Mouse (Mus musculus): ENCODE measurements at regions not wholly inside any gene's neighbourhood (a gene's known extent, or its start where the extent isn't known, plus 50 kb on each side); places are given as distances from the start of the nearest gene placed in this dataset.

GRCm38 (mm10) chr2:149467801-149468200 is 62.9 kb downstream of the Cst10 start:
- DNase-seq (ENCODE audit: low spot score), result no peak

DNA sequence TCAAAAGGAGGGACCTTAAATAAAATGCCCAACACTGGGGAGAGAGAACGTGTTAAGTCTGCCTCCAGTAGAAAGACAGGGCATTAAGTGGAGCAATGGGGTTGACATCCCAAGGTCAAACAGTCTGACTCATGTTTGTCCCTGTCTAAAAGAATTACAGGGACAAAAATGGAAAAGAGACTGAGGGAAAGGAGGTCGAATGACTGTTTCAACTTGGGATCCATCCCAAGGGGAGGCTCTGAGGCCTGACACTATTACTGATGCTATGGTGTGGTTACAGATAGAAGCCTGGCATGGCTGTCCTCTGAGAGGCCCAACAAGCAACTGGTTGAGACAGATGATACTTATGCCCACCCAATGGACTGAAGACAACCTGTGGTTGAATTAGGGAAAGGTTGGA is 67.6 kb downstream of the Cst10 start:
- no peak for DNase-seq (ENCODE audit: low spot score)

DNA sequence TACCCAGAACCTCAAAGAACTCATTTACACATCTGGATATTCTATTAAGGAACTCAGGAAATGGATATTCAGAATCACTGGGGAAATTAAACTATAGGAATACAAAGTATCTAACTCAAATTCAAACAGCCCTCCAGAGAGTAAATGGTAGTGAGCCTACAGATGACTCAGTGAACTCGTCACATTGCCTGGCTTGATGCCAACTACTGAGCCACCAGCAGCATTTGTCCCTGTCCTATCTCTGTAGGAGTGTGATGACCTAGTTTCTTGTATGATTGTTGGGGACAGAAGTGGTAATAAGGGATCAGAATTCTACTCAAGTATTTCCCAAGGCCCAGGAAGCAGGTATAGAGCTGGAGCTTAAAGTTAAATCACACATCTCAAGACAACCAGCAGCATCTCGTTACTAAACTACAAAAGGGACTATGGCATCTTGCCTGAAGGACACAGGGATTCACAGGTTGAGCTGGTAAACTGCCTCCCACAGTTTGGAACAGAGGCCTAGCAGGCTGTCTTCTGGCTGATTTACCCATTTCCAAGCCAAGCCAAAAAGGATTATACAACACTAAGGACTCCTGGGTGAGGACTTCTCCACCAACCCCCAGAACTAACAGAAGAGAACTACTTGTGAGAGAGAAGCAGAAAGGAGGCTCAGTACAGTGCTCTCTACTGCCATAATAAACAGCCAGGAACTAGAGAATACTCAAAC is 88.6 kb downstream of the Cst10 start:
- no peak for DNase-seq (ENCODE audit: low spot score)

- no peak for DNase-seq (ENCODE audit: low spot score)
Measured at GRCm38 (mm10) chr2:149512870-149513269, 108.0 kb downstream of the Cst10 start.

DNA sequence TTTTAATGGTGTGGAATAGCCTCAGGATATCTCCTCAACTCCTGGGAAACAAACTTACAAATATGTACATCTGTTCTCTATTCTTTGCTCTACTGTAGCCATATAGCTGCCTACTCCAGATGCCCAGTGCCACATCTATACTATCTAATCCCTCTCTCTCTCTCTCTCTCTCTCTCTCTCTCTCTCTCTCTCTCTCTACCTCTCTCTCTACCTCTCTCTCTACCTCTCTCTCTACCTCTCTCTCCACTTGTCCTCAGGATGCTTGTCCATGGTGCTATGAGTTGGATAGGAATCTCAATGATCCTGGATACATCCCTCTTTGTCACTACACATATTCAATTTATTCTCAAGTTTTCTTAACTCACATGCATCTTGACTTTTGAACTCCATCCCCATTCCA is 119.6 kb downstream of the Cst10 start:
- DNase-seq (ENCODE audit: low spot score), result no peak

GRCm38 (mm10) chr2:149542837-149543236 is 138.0 kb downstream of the Cst10 start:
- DNase-seq (ENCODE audit: low spot score), result no peak

GRCm38 (mm10) chr2:149545708-149546107 is 140.9 kb downstream of the Cst10 start:
- DNase-seq (ENCODE audit: low spot score), result no peak

DNA sequence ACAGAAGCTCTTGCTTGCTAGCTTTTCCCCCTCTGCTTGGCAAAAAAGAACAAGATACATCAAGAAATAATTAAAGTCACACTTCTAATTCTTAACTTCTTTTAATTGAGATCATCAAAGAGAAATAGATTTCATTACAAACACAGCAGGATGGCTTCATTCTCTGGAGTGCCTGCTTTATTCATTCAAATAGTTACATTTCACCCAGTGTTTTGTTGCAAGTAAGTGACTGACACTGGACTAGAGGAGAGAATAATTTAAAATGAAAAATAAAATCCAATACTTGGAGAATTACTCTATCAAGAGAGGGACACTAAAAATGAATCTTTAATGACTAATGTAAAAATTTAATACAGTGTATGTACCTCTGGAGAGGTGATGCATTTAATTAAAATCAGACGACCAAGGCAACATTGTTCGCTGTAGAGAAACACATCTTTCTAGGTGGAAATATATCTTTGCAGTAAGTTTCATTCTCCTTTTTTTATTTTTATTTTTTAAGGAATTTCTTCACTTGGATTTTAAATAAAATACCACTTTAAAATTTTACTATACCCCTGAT is 141.9 kb downstream of the Cst10 start:
- no peak for DNase-seq (ENCODE audit: low spot score)

- no peak for DNase-seq (ENCODE audit: low spot score)
Measured at GRCm38 (mm10) chr2:149555209-149555608, 150.4 kb downstream of the Cst10 start.

GRCm38 (mm10) chr2:149573773-149574172 is 168.9 kb downstream of the Cst10 start:
- no peak for DNase-seq (ENCODE audit: low spot score)

DNA sequence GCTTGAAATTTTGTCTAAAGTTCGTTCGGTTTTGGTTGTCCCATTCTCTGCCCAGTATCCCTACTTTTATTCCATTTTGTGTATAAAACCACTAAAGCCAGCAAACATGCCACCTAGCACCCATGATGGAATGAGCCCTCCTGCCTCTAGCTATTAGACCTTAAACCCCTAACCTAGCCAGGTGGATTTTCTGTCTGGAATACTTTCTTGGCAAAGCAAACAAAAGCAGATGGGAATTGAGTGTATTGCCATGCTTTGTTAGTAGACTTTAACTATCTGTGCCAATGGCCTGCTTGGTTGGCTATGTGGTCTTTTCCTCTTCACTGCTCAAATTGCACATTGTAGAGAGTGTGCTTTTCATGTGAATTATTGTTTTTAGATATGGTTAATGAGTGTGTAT is 197.7 kb downstream of the Cst10 start:
- no peak for DNase-seq (ENCODE audit: low spot score)

- no peak for DNase-seq (ENCODE audit: low spot score)
Measured at GRCm38 (mm10) chr2:149613381-149613780, 208.5 kb downstream of the Cst10 start.

DNA sequence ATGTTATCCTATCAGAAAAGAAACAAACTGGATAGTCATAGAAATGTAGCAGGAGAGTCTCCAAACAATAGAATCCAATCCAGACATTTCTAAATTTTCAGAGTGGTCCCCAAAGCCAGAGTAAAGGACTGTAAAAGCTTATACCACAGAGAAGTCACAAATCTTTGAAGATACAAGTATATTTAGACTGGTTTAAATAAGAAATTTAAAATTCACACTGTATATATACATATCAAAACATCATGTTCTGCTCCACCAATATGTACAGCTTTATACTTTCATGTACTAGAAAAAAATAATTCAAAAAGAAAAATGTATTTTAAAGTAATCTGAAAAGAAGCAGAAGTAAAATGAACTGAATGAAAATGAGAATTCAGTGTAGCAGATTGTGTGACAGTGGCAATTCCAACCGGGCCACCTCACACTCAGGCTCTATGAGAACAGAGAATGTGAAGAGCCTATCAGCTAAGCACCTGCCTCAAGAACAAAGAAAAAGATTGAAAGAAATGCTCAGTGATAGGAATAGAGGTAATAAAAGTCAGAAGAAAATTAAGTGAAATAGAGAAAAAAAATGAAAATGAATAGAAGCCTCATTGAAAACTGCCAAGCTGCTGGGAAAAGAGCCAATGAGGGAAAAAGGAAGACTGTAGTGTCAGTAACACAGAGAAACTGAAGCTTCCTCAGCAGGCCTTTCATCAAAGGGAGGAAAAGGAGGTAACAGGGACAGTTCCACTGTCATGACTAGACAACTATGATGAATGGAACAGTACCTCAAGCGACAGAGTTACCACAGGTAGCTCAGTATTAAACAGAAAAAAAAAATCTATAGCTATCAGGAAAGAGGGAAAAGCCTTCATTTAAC is 209.5 kb downstream of the Cst10 start:
- DNase-seq (ENCODE audit: low spot score), result no peak

GRCm38 (mm10) chr2:149625626-149626025 is 203.4 kb upstream of the Syndig1 start:
- peak; percentile 23 for DNase-seq (ENCODE audit: low spot score)

DNA sequence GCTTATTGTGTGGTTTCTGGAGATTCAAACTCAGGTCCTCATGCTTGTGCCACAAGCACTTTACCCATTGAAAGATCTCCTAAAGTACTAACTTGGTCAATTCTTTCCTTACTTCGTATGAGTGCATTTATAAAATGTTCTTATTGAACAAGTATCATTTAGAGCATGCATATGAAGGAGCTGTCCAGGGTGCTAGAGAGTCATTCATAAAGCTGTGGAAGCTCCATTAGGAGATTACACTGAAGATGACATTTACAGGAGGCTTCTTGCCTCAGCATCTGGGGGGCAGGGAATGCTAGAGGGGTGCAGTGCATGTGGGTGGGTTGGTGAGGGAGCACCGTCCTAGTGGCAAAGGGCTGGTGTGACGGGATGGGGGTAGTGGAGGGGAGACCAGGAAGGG is 187.8 kb upstream of the Syndig1 start:
- no peak for DNase-seq (ENCODE audit: low spot score)

DNA sequence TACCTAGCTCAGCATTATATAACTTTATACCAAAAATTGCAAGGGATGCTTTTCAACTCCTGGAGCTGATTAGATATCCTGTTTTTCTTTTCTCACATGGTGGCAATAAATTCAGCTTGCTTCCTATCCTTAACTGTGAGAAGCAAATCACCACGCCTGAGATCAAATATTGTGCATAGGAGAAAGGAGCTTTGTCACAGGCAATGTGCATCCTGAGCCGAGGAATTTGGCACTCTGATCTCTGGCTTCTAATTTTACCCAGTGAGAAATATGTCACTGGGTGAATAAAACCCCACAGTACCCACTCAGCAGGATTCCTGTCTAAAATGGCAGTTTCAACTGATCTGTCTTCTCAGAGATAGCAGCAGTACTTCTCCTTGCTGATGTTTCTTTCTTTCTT is 177.2 kb upstream of the Syndig1 start:
- DNase-seq (ENCODE audit: low spot score), result no peak

DNA sequence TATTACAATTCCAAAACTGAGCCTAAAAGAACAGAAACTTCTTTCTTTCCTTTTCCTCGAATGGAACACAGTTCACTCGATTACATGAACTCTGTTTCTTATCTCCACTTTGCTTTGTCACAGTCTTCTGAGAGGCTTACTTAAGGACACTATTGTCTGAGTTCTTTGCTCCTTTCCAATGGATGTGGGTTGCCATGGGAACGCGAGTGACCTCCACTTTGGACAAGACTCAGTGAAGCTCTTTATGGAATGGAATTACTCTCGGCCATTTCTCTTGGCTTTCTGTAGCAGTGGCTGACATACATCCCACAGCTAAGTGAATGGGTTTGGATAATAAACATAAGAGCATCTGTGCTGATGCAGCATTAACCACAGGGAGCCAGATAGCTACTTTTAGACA is 167.9 kb upstream of the Syndig1 start:
- no peak for DNase-seq (ENCODE audit: low spot score)

- DNase-seq (ENCODE audit: low spot score), result no peak
Measured at GRCm38 (mm10) chr2:149664377-149664776, 164.6 kb upstream of the Syndig1 start.

- no peak for DNase-seq (ENCODE audit: low spot score)
Measured at GRCm38 (mm10) chr2:149666412-149666811, 162.6 kb upstream of the Syndig1 start.

- no peak for DNase-seq (ENCODE audit: low spot score)
Measured at GRCm38 (mm10) chr2:149671870-149672269, 157.1 kb upstream of the Syndig1 start.

DNA sequence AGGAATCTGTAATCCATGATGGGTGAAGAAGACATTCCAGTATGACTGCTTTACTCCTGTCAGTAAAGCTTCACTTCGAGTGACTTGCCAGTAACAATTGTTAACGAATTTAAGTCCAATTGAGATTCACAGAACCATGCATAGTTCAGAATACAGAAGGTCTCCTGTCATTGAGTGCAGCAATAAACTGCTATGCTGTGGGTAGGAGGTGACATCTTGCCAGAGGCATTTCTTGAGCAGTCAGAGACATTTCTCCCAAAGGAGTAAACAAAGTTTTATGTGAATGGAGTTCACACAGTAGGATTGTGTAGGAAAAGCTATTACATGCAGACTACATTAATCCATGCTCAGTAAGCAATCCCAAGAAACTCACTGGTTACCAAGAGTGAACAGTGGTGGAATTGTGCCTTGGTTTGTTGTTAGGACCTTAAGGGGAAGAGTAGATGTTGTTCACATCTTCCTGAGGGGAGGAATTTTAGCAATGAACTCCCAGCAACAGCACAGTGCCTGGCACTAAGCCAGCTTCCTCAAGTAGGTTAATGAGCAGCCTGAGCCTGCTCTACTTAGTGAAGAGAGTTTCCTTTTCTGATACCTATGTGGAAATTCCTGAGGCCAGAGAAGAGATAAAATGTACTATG is 149.1 kb upstream of the Syndig1 start:
- DNase-seq (ENCODE audit: low spot score), result no peak

DNA sequence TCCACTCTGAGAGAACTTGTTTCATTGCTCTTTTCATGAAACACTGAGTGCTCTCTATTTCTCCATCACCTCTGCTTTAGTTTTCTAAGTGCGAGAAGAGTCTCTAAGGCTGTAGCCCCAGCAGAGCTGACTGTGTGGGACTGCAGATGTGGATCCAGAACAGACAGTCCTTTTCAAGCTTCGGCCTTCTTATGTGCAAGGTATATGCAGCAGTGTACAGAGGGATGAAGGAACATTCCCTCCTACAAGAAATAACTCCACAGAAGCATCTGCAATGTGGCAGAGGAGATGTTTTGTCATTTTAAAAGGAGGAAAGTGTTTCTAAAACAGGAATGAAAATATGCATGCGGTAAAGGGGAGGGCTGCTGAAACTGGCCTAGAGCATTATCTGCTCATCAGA is 106.7 kb upstream of the Syndig1 start:
- DNase-seq (ENCODE audit: low spot score), result no peak

All from gastrocnemius, adult 18-20 months (tissue).